Mouse (Mus musculus): ENCODE data around the gene Gtpbp3. TPM values are rescaled to one million over a fixed set of nuclear protein-coding genes. Genes with fewer than 3 reads are reported as not detected.

Gtpbp3 gene
- total and polyA plus RNA-seq, 2 experiments from 2014 or later, result 9.4 to 23.6 TPM

DNA sequence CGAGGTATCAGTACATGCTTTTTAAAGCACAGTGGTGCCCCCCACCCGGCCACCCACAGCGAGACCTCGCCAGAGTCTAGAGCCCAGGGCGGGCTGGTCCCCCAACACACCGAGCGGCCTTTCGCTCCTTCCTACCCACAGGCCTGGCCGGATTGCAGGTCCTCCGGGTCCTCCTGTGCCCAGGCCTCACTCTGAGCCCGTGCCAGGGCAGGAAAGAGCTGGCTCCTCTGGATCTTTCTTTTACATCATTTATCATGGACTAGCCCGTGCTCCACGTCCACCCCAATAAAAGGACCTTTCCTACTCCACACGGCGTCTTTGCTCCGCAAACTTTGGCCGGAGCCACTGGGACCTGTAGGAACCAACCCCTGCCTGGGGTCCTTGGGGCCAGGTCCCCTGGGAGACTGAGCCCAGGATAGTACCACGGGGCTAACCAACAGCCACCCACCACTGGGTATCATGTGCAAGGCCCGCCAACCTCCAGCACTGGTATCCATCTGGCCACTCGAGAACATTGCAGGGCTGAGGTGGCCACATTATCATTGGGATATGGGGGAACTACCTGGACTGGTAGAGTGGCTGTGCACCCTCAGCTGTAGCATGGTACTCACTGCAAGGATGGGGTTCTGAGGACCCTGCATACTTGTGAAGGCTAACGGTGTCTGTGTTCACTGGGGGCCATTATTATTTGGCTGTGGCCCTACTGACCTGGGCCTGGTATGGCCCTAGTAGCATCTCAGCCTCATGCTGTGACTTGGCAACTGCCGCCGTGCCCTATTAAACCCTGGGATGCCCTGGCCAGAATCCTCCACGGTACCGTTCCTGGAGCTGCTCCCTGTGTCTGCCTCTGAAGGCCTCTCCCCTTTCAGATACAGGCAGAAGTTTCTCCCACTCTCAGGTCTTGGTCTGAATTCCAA is 12.9 kb upstream of the Gtpbp3 start:
- Histone ChIP-seq H3K27ac (ENCODE audit: low read depth, low read length) (0 out of 2 replicates have a peak overlapping the region, but pooled peaks have one; percentile 3), H3K36me3 (ENCODE audit: insufficient read depth) (peaks cover 57% of the 10 kb centered on the region), H3K4me3 (ENCODE audit: low read depth, low read length) (no peak overlapping the region), H3K4me2 (ENCODE audit: low read depth) (peak overlapping the region; percentile 88; the same call in 1 of the 2 replicates), H3K4me1 (ENCODE audit: insufficient read depth) (peaks cover 9% of the 10 kb centered on the region), H3K9me3 (ENCODE audit: low read length) (no peaks in the 10 kb centered on the region), H3K9ac (no peak overlapping the region), H3K27me3 (ENCODE audit: insufficient read depth, low read length) (no peaks in the 10 kb centered on the region)
- ATAC-seq (no peak), DNase-seq (no peak)
- 85% methylated on average over 25 of the region's 25 CpGs for WGBS
- TF ChIP-seq CTCF (IDR thresholded peaks at IDR 0.05; ENCODE audit: low read depth), result no peak

GRCm38 (mm10) chr8:71475702-71476075 is 12.2 kb upstream of the Gtpbp3 start:
- Histone ChIP-seq H3K4me2 (ENCODE audit: low read depth) (peak overlapping the region; percentile 88), H3K27ac (ENCODE audit: low read depth, low read length) (peak overlapping the region; percentile 91), H3K9ac (peak overlapping the region; percentile 68), H3K4me1 (ENCODE audit: insufficient read depth) (peaks cover 5% of the 10 kb centered on the region), H3K27me3 (ENCODE audit: insufficient read depth, low read length) (no peaks in the 10 kb centered on the region), H3K9me3 (ENCODE audit: low read length) (no peaks in the 10 kb centered on the region), H3K4me3 (ENCODE audit: low read depth, low read length) (peak overlapping the region; percentile 55), H3K36me3 (ENCODE audit: insufficient read depth) (peaks cover 64% of the 10 kb centered on the region)
- peak; percentile 36 for DNase-seq
- ATAC-seq, result no peak
- WGBS, result 31% methylated on average over 4 of the region's 4 CpGs
- no peak for TF ChIP-seq CTCF (IDR thresholded peaks at IDR 0.05; ENCODE audit: low read depth)

GRCm38 (mm10) chr8:71476099-71476940 is 11.6 kb upstream of the Gtpbp3 start:
- Histone ChIP-seq H3K9me3 (ENCODE audit: low read length) (no peaks in the 10 kb centered on the region), H3K36me3 (ENCODE audit: insufficient read depth) (peaks cover 66% of the 10 kb centered on the region), H3K4me3 (ENCODE audit: low read depth, low read length) (peak overlapping the region; percentile 55), H3K4me2 (ENCODE audit: low read depth) (peak overlapping the region; percentile 88), H3K9ac (peak overlapping the region; percentile 68), H3K27ac (ENCODE audit: low read depth, low read length) (peak overlapping the region; percentile 91), H3K27me3 (ENCODE audit: insufficient read depth, low read length) (no peaks in the 10 kb centered on the region), H3K4me1 (ENCODE audit: insufficient read depth) (peaks cover 5% of the 10 kb centered on the region)
- ATAC-seq (peak; percentile 82), DNase-seq (peak; percentile 88)
- under 1% methylated on average over 91 of the region's 121 CpGs for WGBS
- TF ChIP-seq CTCF (IDR thresholded peaks at IDR 0.05; ENCODE audit: low read depth), result peak; percentile 28; the same call in 1 of the 2 replicates

GRCm38 (mm10) chr8:71477196-71477845 is 10.6 kb upstream of the Gtpbp3 start:
- H3K4me3 ChIP-seq (ENCODE audit: low read depth, low read length), result peak overlapping the region; percentile 55
- DNase-seq (peak; percentile 70), ATAC-seq (peak; percentile 55)
- H3K4me2 ChIP-seq (ENCODE audit: low read depth), result peak overlapping the region; percentile 88
- peak; percentile 68 for TF ChIP-seq CTCF (IDR thresholded peaks at IDR 0.05; ENCODE audit: low read depth)
- peak overlapping the region; percentile 68; the same call in 1 of the 2 replicates for H3K9ac ChIP-seq
- peaks cover 66% of the 10 kb centered on the region for H3K36me3 ChIP-seq (ENCODE audit: insufficient read depth)
- peak overlapping the region; percentile 91 for H3K27ac ChIP-seq (ENCODE audit: low read depth, low read length)
- peaks cover 5% of the 10 kb centered on the region for H3K4me1 ChIP-seq (ENCODE audit: insufficient read depth)
- WGBS, result 36% methylated on average over 14 of the region's 14 CpGs
- no peaks in the 10 kb centered on the region for H3K27me3 ChIP-seq (ENCODE audit: insufficient read depth, low read length)
- H3K9me3 ChIP-seq (ENCODE audit: low read length), result no peaks in the 10 kb centered on the region

DNA sequence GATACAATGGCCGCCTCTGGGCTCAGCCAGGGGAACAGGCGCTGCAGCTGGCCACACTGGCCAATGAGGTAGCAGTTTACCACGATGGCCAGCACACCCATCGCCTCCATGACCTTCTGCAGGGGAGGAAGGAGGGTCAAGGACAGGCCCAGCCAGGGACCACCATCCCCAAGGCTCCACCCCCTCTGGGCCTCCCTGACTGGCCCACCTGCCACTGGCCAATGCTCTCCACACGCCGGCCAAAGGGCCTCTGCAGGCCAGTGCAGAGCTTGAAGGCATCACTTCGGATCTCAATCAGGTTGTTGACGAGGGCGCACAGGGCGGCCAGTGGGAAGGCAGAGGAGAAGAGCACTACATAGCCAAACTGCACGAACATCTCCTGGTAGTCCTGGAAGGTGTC is 9.0 kb upstream of the Gtpbp3 start:
- ATAC-seq, result no peak
- no peaks in the 10 kb centered on the region for H3K27me3 ChIP-seq (ENCODE audit: insufficient read depth, low read length)
- no peak overlapping the region for H3K27ac ChIP-seq (ENCODE audit: low read depth, low read length)
- peaks cover 57% of the 10 kb centered on the region for H3K36me3 ChIP-seq (ENCODE audit: insufficient read depth)
- WGBS, result 94% methylated on average over 11 of the region's 11 CpGs
- no peak overlapping the region for H3K4me2 ChIP-seq (ENCODE audit: low read depth)
- peaks cover 5% of the 10 kb centered on the region for H3K4me1 ChIP-seq (ENCODE audit: insufficient read depth)
- H3K4me3 ChIP-seq (ENCODE audit: low read depth, low read length), result no peak overlapping the region
- DNase-seq, result no peak
- H3K9ac ChIP-seq, result no peak overlapping the region
- H3K9me3 ChIP-seq (ENCODE audit: low read length), result no peaks in the 10 kb centered on the region
- TF ChIP-seq CTCF (IDR thresholded peaks at IDR 0.05; ENCODE audit: low read depth), result no peak

GRCm38 (mm10) chr8:71483932-71484331 is 4.0 kb upstream of the Gtpbp3 start:
- Histone ChIP-seq H3K36me3 (ENCODE audit: insufficient read depth) (peaks cover 43% of the 10 kb centered on the region), H3K4me2 (ENCODE audit: low read depth) (no peak overlapping the region), H3K9me3 (ENCODE audit: low read length) (no peaks in the 10 kb centered on the region), H3K4me3 (ENCODE audit: low read depth, low read length) (no peak overlapping the region), H3K9ac (no peak overlapping the region), H3K4me1 (ENCODE audit: insufficient read depth) (peaks cover 5% of the 10 kb centered on the region; the same call in 1 of the 2 replicates), H3K27ac (ENCODE audit: low read depth, low read length) (no peak overlapping the region), H3K27me3 (ENCODE audit: insufficient read depth, low read length) (no peaks in the 10 kb centered on the region)
- ATAC-seq (0 out of 2 replicates have a peak, but pooled peaks have one; percentile 1), DNase-seq (no peak)
- 53% methylated on average over 8 of the region's 8 CpGs for WGBS
- no peak for TF ChIP-seq CTCF (IDR thresholded peaks at IDR 0.05; ENCODE audit: low read depth)
